Mouse (Mus musculus): ENCODE measurements around the gene Med18.

GRCm38 (mm10) chr4:132490273-132491010, 26.7 kb upstream of the Med18 start:
- TF ChIP-seq CTCF (IDR thresholded peaks at IDR 0.05; ENCODE audit: extremely low read depth, insufficient read length, insufficient replicate concordance, low read depth, low read length) (no peak), POLR2A (IDR thresholded peaks at IDR 0.05; ENCODE audit: low read depth, low read length) (no peak)

Data from small intestine, adult 2 months (tissue).